Mouse (Mus musculus): Measurements from ENCODE around the gene Atic. TPM values are rescaled to one million over a fixed set of nuclear protein-coding genes. Genes with fewer than 3 reads are reported as not detected.

Atic gene
- polyA plus RNA-seq, 1 experiment from 2014 or later: 28.0 TPM

- no peak overlapping the region for H3K9ac ChIP-seq (replicated peaks)
- H3K27ac ChIP-seq: no peak overlapping the region
- no peaks in the 10 kb centered on the region for H3K4me1 ChIP-seq (replicated peaks)
- H3K4me3 ChIP-seq (replicated peaks): no peak overlapping the region
- H3K4me2 ChIP-seq (replicated peaks): no peak overlapping the region
- no peak for ATAC-seq
- H3K9me3 ChIP-seq: no peaks in the 10 kb centered on the region
- peaks cover 18% of the 10 kb centered on the region for H3K27me3 ChIP-seq
- 89% methylated on average over 2 of the region's 2 CpGs for WGBS
- peaks cover 24% of the 10 kb centered on the region for H3K36me3 ChIP-seq
These were observed 48.8 kb downstream of the Atic start for GRCm38 (mm10) chr1:71605751-71606150.

GRCm38 (mm10) chr1:71606600-71607325, 49.8 kb downstream of the Atic start:
- H3K36me3 ChIP-seq: peaks cover 29% of the 10 kb centered on the region
- no peak for ATAC-seq
- 93% methylated on average over 8 of the region's 8 CpGs for WGBS

GRCm38 (mm10) chr1:71609057-71609775, 52.3 kb downstream of the Atic start:
- Histone ChIP-seq H3K9me3 (peaks cover 4% of the 10 kb centered on the region; the same call in 1 of the 2 replicates), H3K27ac (no peak overlapping the region), H3K4me2 (replicated peaks) (no peak overlapping the region), H3K36me3 (peaks cover 38% of the 10 kb centered on the region), H3K9ac (replicated peaks) (no peak overlapping the region), H3K4me3 (replicated peaks) (no peak overlapping the region), H3K4me1 (replicated peaks) (peaks cover 3% of the 10 kb centered on the region), H3K27me3 (peaks cover 38% of the 10 kb centered on the region)
- 96% methylated on average over 37 of the region's 37 CpGs for whole genome bisulfite sequencing
- no peak for ATAC-seq

More at GRCm38 (mm10) chr1:71606600-71607325, 49.8 kb downstream of the Atic start:
- Histone ChIP-seq H3K27me3 (peaks cover 27% of the 10 kb centered on the region), H3K4me1 (replicated peaks) (no peaks in the 10 kb centered on the region), H3K9ac (replicated peaks) (no peak overlapping the region), H3K27ac (no peak overlapping the region), H3K4me2 (replicated peaks) (no peak overlapping the region), H3K9me3 (no peaks in the 10 kb centered on the region), H3K4me3 (replicated peaks) (no peak overlapping the region)

- 98% methylated on average over 5 of the region's 5 CpGs for WGBS
- Histone ChIP-seq H3K4me1 (replicated peaks) (peaks cover 10% of the 10 kb centered on the region), H3K9ac (replicated peaks) (no peak overlapping the region), H3K4me3 (replicated peaks) (no peak overlapping the region), H3K4me2 (replicated peaks) (no peak overlapping the region), H3K9me3 (peaks cover 4% of the 10 kb centered on the region; the same call in 1 of the 2 replicates), H3K27me3 (peaks cover 38% of the 10 kb centered on the region), H3K36me3 (peaks cover 35% of the 10 kb centered on the region), H3K27ac (no peak overlapping the region)
- no peak for ATAC-seq
These were observed 53.0 kb downstream of the Atic start for GRCm38 (mm10) chr1:71609916-71610315.

- H3K9ac ChIP-seq (replicated peaks): no peak overlapping the region
- WGBS: 96% methylated on average over 21 of the region's 21 CpGs
These were observed 55.3 kb downstream of the Atic start for GRCm38 (mm10) chr1:71612256-71612655.

GRCm38 (mm10) chr1:71614545-71615246, 57.7 kb downstream of the Atic start:
- ATAC-seq: peak; percentile 95
- peak overlapping the region; percentile 17 for H3K4me2 ChIP-seq (replicated peaks)

More at GRCm38 (mm10) chr1:71612256-71612655, 55.3 kb downstream of the Atic start:
- Histone ChIP-seq H3K27ac (no peak overlapping the region), H3K9me3 (peaks cover 4% of the 10 kb centered on the region; the same call in 1 of the 2 replicates), H3K4me3 (replicated peaks) (no peak overlapping the region), H3K4me2 (replicated peaks) (no peak overlapping the region), H3K4me1 (replicated peaks) (peaks cover 17% of the 10 kb centered on the region), H3K36me3 (peaks cover 31% of the 10 kb centered on the region), H3K27me3 (peaks cover 53% of the 10 kb centered on the region)
- ATAC-seq: no peak

GRCm38 (mm10) chr1:71621526-71621925, 64.6 kb downstream of the Atic start:
- peaks cover 60% of the 10 kb centered on the region for H3K27me3 ChIP-seq
- H3K27ac ChIP-seq: no peak overlapping the region
- no peak overlapping the region for H3K9ac ChIP-seq (replicated peaks)
- H3K4me1 ChIP-seq (replicated peaks): no peaks in the 10 kb centered on the region
- no peak overlapping the region for H3K4me2 ChIP-seq (replicated peaks)
- H3K4me3 ChIP-seq (replicated peaks): no peak overlapping the region
- no peaks in the 10 kb centered on the region for H3K9me3 ChIP-seq
- 96% methylated on average over 2 of the region's 2 CpGs for WGBS
- ATAC-seq: no peak
- H3K36me3 ChIP-seq: peaks cover 11% of the 10 kb centered on the region; the same call in 1 of the 2 replicates

More at GRCm38 (mm10) chr1:71614545-71615246, 57.7 kb downstream of the Atic start:
- Histone ChIP-seq H3K36me3 (peaks cover 24% of the 10 kb centered on the region), H3K27ac (peak overlapping the region; percentile 61), H3K9ac (replicated peaks) (no peak overlapping the region), H3K9me3 (peaks cover 4% of the 10 kb centered on the region; the same call in 1 of the 2 replicates), H3K4me1 (replicated peaks) (peaks cover 17% of the 10 kb centered on the region), H3K4me3 (replicated peaks) (no peak overlapping the region), H3K27me3 (peaks cover 63% of the 10 kb centered on the region)
- 13% methylated on average over 8 of the region's 8 CpGs for WGBS

- ATAC-seq: no peak
- WGBS: 95% methylated on average over 6 of the region's 6 CpGs
- Histone ChIP-seq H3K4me2 (replicated peaks) (no peak overlapping the region), H3K9me3 (no peaks in the 10 kb centered on the region), H3K4me3 (replicated peaks) (no peak overlapping the region), H3K36me3 (peaks cover 17% of the 10 kb centered on the region), H3K4me1 (replicated peaks) (no peaks in the 10 kb centered on the region), H3K9ac (replicated peaks) (no peak overlapping the region), H3K27me3 (peaks cover 42% of the 10 kb centered on the region), H3K27ac (no peak overlapping the region)
These were observed 66.7 kb downstream of the Atic start for GRCm38 (mm10) chr1:71623625-71624024.

Other genes with a start within 250 kb of the Atic start
- gene Abca12, start 142.2 kb upstream of the Atic start, polyA plus RNA-seq (2015; fragmentation: Nextera tagmentation; extraction: Ambion mirVana): 0.04 TPM in 1 of 2 replicates, not detected in the other
- 33.2 and 35.5 TPM in 2 replicates for gene Fn1, start 96.0 kb downstream of the Atic start, polyA plus RNA-seq (2015; fragmentation: Nextera tagmentation; extraction: Ambion mirVana)